Mouse (Mus musculus) megakaryocyte, embryonic 14.5 days (primary cell): ENCODE results near the gene Abca7.

Source experiments
- FLI1 ChIP-seq: IDR thresholded peaks from 2 replicates; pipeline ENCODE4 v1.6.1; 2012; ENCODE audit warnings: low read length, inconsistent platforms, mixed read lengths
- GATA1 ChIP-seq: IDR thresholded peaks from 3 replicates; pipeline ENCODE4 v1.6.1; 2012; ENCODE audit warnings: mixed read lengths, low read length, inconsistent platforms, borderline replicate concordance

DNA sequence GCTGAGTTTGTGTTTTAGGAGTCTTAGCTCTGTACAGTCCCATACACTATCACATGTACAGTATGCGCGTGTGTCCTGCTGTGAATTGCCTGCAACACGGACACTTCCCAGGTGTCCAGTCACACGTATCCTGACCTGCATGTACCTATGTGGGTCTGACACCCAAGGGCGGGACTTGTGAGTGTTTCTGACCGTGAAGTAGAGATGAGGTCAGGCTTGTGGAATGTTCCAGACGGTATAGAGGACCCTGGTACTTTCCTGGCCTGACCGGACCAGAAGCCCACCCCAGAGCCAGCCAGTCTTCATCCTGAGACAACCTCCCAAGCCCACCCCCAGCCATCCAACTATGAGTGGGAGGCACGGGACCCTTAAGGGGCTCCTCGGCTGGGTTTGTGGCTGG, 19.3 kb downstream of the Abca7 start:
- no peak for TF ChIP-seq GATA1
- TF ChIP-seq FLI1 = no peak
